Mouse (Mus musculus) intestine, postnatal 0 days (tissue): ENCODE results near the gene Traf4. TPM values are rescaled to one million over a fixed set of nuclear protein-coding genes. Genes with fewer than 3 reads are reported as not detected.

Source experiments
- ATAC-seq: fragments of 200-750 bp; cut with Nextera tagmentation; 2 replicates; pipeline ENCODE4 v1.8.0; 2017; ENCODE audit warnings: mild to moderate bottlenecking, moderate TSS enrichment, moderate library complexity
- H3K27ac ChIP-seq: fragments of 300-500 bp; sonication (generic); 2 replicates; pipeline ENCODE4 v1.5.1; 2014; ENCODE audit warnings: mild to moderate bottlenecking, low read depth, low read length, moderate library complexity
- H3K27me3 ChIP-seq: fragments of 300-500 bp; sonication (generic); replicated peaks from 2 replicates; pipeline ENCODE4 v1.6.1; 2014; ENCODE audit warnings: low read length, mixed read lengths; ENCODE audit not compliant: control insufficient read depth, insufficient read depth
- H3K36me3 ChIP-seq: fragments of 300-500 bp; sonication (generic); 2 replicates; pipeline ENCODE4 v1.6.1; 2014; ENCODE audit warnings: mild to moderate bottlenecking, moderate library complexity; ENCODE audit not compliant: control insufficient read depth, insufficient read depth
- H3K4me1 ChIP-seq: fragments of 300-500 bp; sonication (generic); replicated peaks from 2 replicates; pipeline ENCODE4 v1.6.1; 2014; ENCODE audit warnings: antibody characterized with exemption, low read length, mixed read lengths; ENCODE audit not compliant: control insufficient read depth, insufficient read depth
- H3K4me2 ChIP-seq: fragments of 300-500 bp; sonication (generic); replicated peaks from 2 replicates; pipeline ENCODE4 v1.6.1; 2014; ENCODE audit warnings: low read depth, mild to moderate bottlenecking, moderate library complexity
- H3K4me3 ChIP-seq: fragments of 300-500 bp; sonication (generic); 2 replicates; pipeline ENCODE4 v1.5.1; 2014; ENCODE audit warnings: low read depth, low read length
- H3K9ac ChIP-seq: fragments of 300-500 bp; sonication (generic); 2 replicates; pipeline ENCODE4 v1.6.1; 2014; ENCODE audit warnings: mild to moderate bottlenecking, low read depth, low read length
- H3K9me3 ChIP-seq: fragments of 300-500 bp; sonication (generic); 2 replicates; pipeline ENCODE4 v1.6.1; 2016; ENCODE audit warnings: mixed run types; ENCODE audit not compliant: control insufficient read depth
- CTCF ChIP-seq: sonication (generic); IDR thresholded peaks from 2 replicates; pipeline ENCODE4 v1.5.1; 2016; ENCODE audit warnings: low read depth, mild to moderate bottlenecking, control low read depth, antibody characterized with exemption, moderate library complexity
- WGBS: fragments of 180-500 bp; shearing (Covaris S2); extraction: QIAGEN DNeasy Blood & Tissue Kit; methylation state at CpG from one replicate; pipeline ENCODE4 v1.1.7; 2014; 5-methylcytosine and 5-hydroxymethylcytosine counted together
- polyA plus RNA-seq: library from polyadenylated mRNA; unstranded; fragments of >200 nt; fragmentation: Nextera tagmentation; extraction: Ambion mirVana; gene quantifications from 2 replicates; pipeline ENCODE4 v1.2.1, GENCODE M21; 2015

Gene Traf4
- polyA plus RNA-seq, 1 experiment from 2014 or later = 30.8 TPM

- H3K27ac ChIP-seq = no peak overlapping the region
Observed at GRCm38 (mm10) chr11:78126739-78127138, 38.6 kb downstream of the Traf4 start.

GRCm38 (mm10) chr11:78125691-78126090 is 39.7 kb downstream of the Traf4 start:
- no peaks in the 10 kb centered on the region for H3K27me3 ChIP-seq
- no peak for TF ChIP-seq CTCF
- H3K4me3 ChIP-seq = no peak overlapping the region
- H3K27ac ChIP-seq = no peak overlapping the region
- no peak overlapping the region for H3K4me2 ChIP-seq
- whole genome bisulfite sequencing = 59% methylated on average over 6 of the region's 6 CpGs
- no peaks in the 10 kb centered on the region for H3K9me3 ChIP-seq
- H3K4me1 ChIP-seq = peaks cover 2% of the 10 kb centered on the region
- ATAC-seq = no peak
- H3K9ac ChIP-seq = no peak overlapping the region
- peaks cover 5% of the 10 kb centered on the region for H3K36me3 ChIP-seq

More at GRCm38 (mm10) chr11:78126739-78127138, 38.6 kb downstream of the Traf4 start:
- H3K4me3 ChIP-seq = no peak overlapping the region
- peaks cover 3% of the 10 kb centered on the region for H3K4me1 ChIP-seq
- no peak overlapping the region for H3K4me2 ChIP-seq
- H3K9me3 ChIP-seq = no peaks in the 10 kb centered on the region
- no peak for TF ChIP-seq CTCF
- peaks cover 5% of the 10 kb centered on the region for H3K36me3 ChIP-seq
- no peaks in the 10 kb centered on the region for H3K27me3 ChIP-seq
- ATAC-seq = no peak
- WGBS = 41% methylated on average over 4 of the region's 4 CpGs
- H3K9ac ChIP-seq = no peak overlapping the region

GRCm38 (mm10) chr11:78123782-78124181 is 41.6 kb downstream of the Traf4 start:
- Histone ChIP-seq H3K36me3 (peaks cover 5% of the 10 kb centered on the region), H3K9ac (no peak overlapping the region), H3K4me1 (no peaks in the 10 kb centered on the region; the same call in 1 of the 2 replicates), H3K27me3 (no peaks in the 10 kb centered on the region), H3K27ac (no peak overlapping the region), H3K9me3 (no peaks in the 10 kb centered on the region), H3K4me2 (no peak overlapping the region), H3K4me3 (no peak overlapping the region)
- no peak for TF ChIP-seq CTCF
- ATAC-seq = no peak

- no peak for ATAC-seq
- H3K27me3 ChIP-seq = no peaks in the 10 kb centered on the region
- no peaks in the 10 kb centered on the region; the same call in 1 of the 2 replicates for H3K36me3 ChIP-seq
- H3K4me1 ChIP-seq = no peaks in the 10 kb centered on the region; the same call in 1 of the 2 replicates
- no peak overlapping the region for H3K4me3 ChIP-seq
- H3K27ac ChIP-seq = no peak overlapping the region
- H3K4me2 ChIP-seq = no peak overlapping the region
- H3K9ac ChIP-seq = no peak overlapping the region
- TF ChIP-seq CTCF = no peak
- WGBS = 72% methylated on average over 4 of the region's 4 CpGs
- no peaks in the 10 kb centered on the region for H3K9me3 ChIP-seq
Observed at GRCm38 (mm10) chr11:78122815-78123214, 42.6 kb downstream of the Traf4 start.

GRCm38 (mm10) chr11:78121176-78121575 is 44.2 kb downstream of the Traf4 start:
- Histone ChIP-seq H3K9ac (no peak overlapping the region), H3K27ac (no peak overlapping the region), H3K36me3 (no peaks in the 10 kb centered on the region), H3K9me3 (no peaks in the 10 kb centered on the region), H3K4me1 (peaks cover under 1% of the 10 kb centered on the region; the same call in 1 of the 2 replicates), H3K4me2 (no peak overlapping the region), H3K27me3 (no peaks in the 10 kb centered on the region), H3K4me3 (no peak overlapping the region)
- no peak for TF ChIP-seq CTCF
- no peak for ATAC-seq
- 40% methylated on average over 5 of the region's 5 CpGs for WGBS

- H3K4me3 ChIP-seq = no peak overlapping the region
- no peaks in the 10 kb centered on the region for H3K36me3 ChIP-seq
- ATAC-seq = no peak
- H3K27me3 ChIP-seq = no peaks in the 10 kb centered on the region
- H3K9ac ChIP-seq = no peak overlapping the region
- no peak overlapping the region for H3K4me2 ChIP-seq
- 75% methylated on average over 8 of the region's 8 CpGs for WGBS
- peaks cover 3% of the 10 kb centered on the region; the same call in 1 of the 2 replicates for H3K4me1 ChIP-seq
- H3K27ac ChIP-seq = no peak overlapping the region
- H3K9me3 ChIP-seq = no peaks in the 10 kb centered on the region
- no peak for TF ChIP-seq CTCF
Observed at GRCm38 (mm10) chr11:78119898-78120297, 45.5 kb downstream of the Traf4 start.

- Histone ChIP-seq H3K4me2 (no peak overlapping the region), H3K4me3 (no peak overlapping the region), H3K4me1 (peaks cover 3% of the 10 kb centered on the region; the same call in 1 of the 2 replicates), H3K27ac (no peak overlapping the region), H3K9ac (no peak overlapping the region), H3K27me3 (no peaks in the 10 kb centered on the region), H3K9me3 (no peaks in the 10 kb centered on the region), H3K36me3 (no peaks in the 10 kb centered on the region)
- no peak for TF ChIP-seq CTCF
- no peak for ATAC-seq
Observed at GRCm38 (mm10) chr11:78118467-78118866, 46.9 kb downstream of the Traf4 start.
